Mouse (Mus musculus) G1E (cell line): ENCODE data around the gene Rnf214.

Source experiments
- CTCF ChIP-seq: IDR thresholded peaks from 2 replicates; pipeline ENCODE4 v1.5.1; 2012; ENCODE audit warnings: low read depth, low read length, inconsistent platforms, mixed read lengths
- GATA1 ChIP-seq: IDR thresholded peaks from 2 replicates; pipeline ENCODE4 v1.6.1; 2012; ENCODE audit warnings: borderline replicate concordance, low read length, inconsistent platforms, mixed read lengths
- POLR2AphosphoS5 ChIP-seq: IDR thresholded peaks from 2 replicates; pipeline ENCODE4 v1.6.1; 2012; ENCODE audit warnings: low read depth, low read length, inconsistent platforms; ENCODE audit not compliant: insufficient replicate concordance
- TAL1 ChIP-seq: conservative IDR thresholded peaks from 2 replicates; pipeline ENCODE4 v1.6.1; 2012; ENCODE audit warnings: low read depth, low read length, inconsistent platforms, mixed read lengths

- TF ChIP-seq CTCF (no peak), TAL1 (no peak), GATA1 (no peak), POLR2AphosphoS5 (no peak)
Observed at GRCm38 (mm10) chr9:45818406-45819011, 88.2 kb downstream of the Rnf214 start.
